Mouse (Mus musculus) heart, postnatal 0 days (tissue): ENCODE results near the gene Kcnip3.

ENCODE experiments used
- CTCF ChIP-seq: IDR thresholded peaks from 2 replicates; pipeline ENCODE4 v1.5.1; 2016; ENCODE audit warnings: antibody characterized with exemption, control low read depth, low read depth
- EP300 ChIP-seq: IDR thresholded peaks from 2 replicates; pipeline ENCODE4 v1.6.1; 2016; ENCODE audit warnings: antibody characterized with exemption, low read depth

DNA sequence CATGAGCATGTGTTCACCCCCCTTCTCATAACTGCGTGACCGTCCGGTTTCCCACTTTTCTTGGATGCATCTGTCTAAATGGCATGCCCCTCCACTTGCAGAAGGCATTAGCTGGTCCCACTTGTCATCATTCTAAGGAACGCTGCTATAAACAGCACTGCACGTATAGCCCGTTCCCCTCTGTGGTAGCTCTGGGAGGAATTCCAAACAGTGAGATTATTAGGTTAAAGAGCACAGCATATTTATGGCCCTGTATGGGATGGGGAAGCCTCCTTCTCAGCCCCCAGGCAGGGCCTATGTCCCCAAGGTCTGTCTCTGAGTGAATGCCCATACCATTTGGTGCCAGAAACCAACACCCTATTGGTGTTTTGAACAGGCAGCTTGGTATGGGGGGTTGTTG lies 110.8 kb downstream of the Kcnip3 start:
- no peak for TF ChIP-seq EP300
- TF ChIP-seq CTCF: no peak
